Mouse (Mus musculus) thymus, adult 2 months (tissue): ENCODE measurements around the gene Map1b.

Experiments used
- CTCF ChIP-seq: fragments of 200-500 bp; IDR thresholded peaks from 2 replicates; pipeline ENCODE4 v1.5.1; 2012; ENCODE audit warnings: mild to moderate bottlenecking, control low read depth, low read length, moderate library complexity, borderline replicate concordance; ENCODE audit not compliant: control insufficient read depth, poor library complexity, insufficient read depth; ENCODE audit errors: extremely low read depth
- POLR2A ChIP-seq: fragments of 200-500 bp; IDR thresholded peaks from 2 replicates; pipeline ENCODE4 v1.6.1; 2012; ENCODE audit warnings: mild to moderate bottlenecking, low read length, control low read depth, moderate library complexity; ENCODE audit not compliant: control insufficient read depth, poor library complexity, insufficient read depth; ENCODE audit errors: extremely low read depth

DNA sequence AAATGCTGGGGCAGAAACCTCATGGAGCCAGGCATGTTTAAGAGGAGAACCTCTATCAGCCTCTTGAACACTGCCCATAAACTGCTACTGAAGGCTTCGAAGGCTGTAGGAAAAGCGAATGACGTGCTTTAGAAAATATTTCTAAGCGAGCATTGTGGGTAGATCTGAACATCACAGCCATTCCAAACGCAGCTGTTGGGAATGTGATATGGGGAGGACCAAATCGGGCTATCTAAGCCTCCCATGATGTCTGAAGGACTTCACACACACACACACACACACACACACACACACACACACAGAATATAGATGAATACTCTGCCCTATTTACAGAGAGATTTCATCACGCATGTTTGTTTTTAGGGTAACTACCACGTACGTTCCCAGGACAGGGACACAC is 44.3 kb downstream of the Map1b start:
- TF ChIP-seq CTCF (no peak), POLR2A (no peak)
